Mouse (Mus musculus) lung, embryonic 15.5 days (tissue): ENCODE data around the gene Vamp9. TPM values are rescaled to one million over a fixed set of nuclear protein-coding genes. Genes with fewer than 3 reads are reported as not detected.

Source experiments
- ATAC-seq: fragments of 200-750 bp; cut with Nextera tagmentation; 2 replicates; pipeline ENCODE4 v1.8.0; 2017; ENCODE audit warnings: moderate number of reproducible peaks, borderline replicate concordance; ENCODE audit not compliant: low FRiP score, low TSS enrichment; ENCODE audit errors: extremely low read depth
- H3K27ac ChIP-seq: fragments of 300-500 bp; sonication (generic); 2 replicates; pipeline ENCODE4 v1.5.1; 2015; ENCODE audit warnings: moderate library complexity, mild to moderate bottlenecking, inconsistent platforms
- H3K27me3 ChIP-seq: fragments of 300-500 bp; sonication (generic); 2 replicates; pipeline ENCODE4 v1.6.1; 2015; ENCODE audit warnings: inconsistent platforms
- H3K36me3 ChIP-seq: fragments of 300-500 bp; sonication (generic); 2 replicates; pipeline ENCODE4 v1.6.1; 2015; ENCODE audit warnings: inconsistent platforms
- H3K4me1 ChIP-seq: fragments of 300-500 bp; sonication (generic); 2 replicates; pipeline ENCODE4 v1.6.1; 2015; ENCODE audit warnings: inconsistent platforms
- H3K4me2 ChIP-seq: fragments of 300-500 bp; sonication (generic); 2 replicates; pipeline ENCODE4 v1.6.1; 2015; ENCODE audit warnings: inconsistent platforms, mild to moderate bottlenecking, moderate library complexity
- H3K4me3 ChIP-seq: fragments of 300-500 bp; sonication (generic); 2 replicates; pipeline ENCODE4 v1.5.1; 2015; ENCODE audit warnings: mild to moderate bottlenecking, inconsistent platforms
- H3K9ac ChIP-seq: fragments of 300-500 bp; sonication (generic); 2 replicates; pipeline ENCODE4 v1.6.1; 2015; ENCODE audit warnings: inconsistent platforms
- H3K9me3 ChIP-seq: fragments of 300-500 bp; sonication (generic); 2 replicates; pipeline ENCODE4 v1.6.1; 2016; ENCODE audit warnings: inconsistent platforms
- WGBS: fragments of 180-500 bp; shearing (Covaris S2); methylation state at CpG from one replicate; pipeline ENCODE4 v1.1.7; 2015; 5-methylcytosine and 5-hydroxymethylcytosine counted together
- polyA plus RNA-seq: library from polyadenylated mRNA; unstranded; fragments of >200 nt; fragmentation: Nextera tagmentation; extraction: Ambion mirVana; gene quantifications from 2 replicates; pipeline ENCODE4 v1.2.1, GENCODE M21; 2015

The Vamp9 gene
- polyA plus RNA-seq, 1 experiment from 2014 or later: 0.36 TPM

DNA sequence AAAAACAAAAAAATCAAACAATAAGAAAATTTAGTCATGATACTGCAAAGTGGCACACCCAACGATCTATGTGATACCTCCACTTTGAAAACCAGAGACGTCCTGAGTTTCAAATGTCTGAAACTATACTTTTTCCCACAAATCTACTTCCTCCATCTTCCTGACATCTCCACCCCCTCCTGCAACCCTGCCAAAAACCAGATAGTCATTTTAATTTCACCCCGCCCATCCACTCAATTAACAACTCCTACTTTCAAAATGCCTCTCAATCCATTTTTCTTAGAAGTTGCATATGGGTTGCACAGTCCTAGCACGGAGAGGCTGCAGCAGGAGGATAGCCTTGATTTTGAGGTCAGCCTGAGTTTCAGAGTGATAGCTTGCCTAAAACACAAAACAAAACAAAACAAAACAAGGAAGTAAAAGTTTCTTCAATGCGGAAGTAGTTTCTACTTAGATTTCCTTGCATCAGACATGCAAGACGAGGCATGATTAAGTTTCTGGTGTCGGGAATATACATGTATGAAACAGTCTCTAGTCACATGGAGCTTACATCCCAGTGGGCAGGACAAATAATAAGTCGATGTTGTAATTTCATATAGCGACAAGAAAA lies 77.5 kb downstream of the Vamp9 start:
- no peaks in the 10 kb centered on the region for H3K27me3 ChIP-seq
- no peaks in the 10 kb centered on the region for H3K9me3 ChIP-seq
- H3K4me2 ChIP-seq: no peak overlapping the region
- no peak overlapping the region for H3K27ac ChIP-seq
- H3K4me3 ChIP-seq: no peak overlapping the region
- no peak for ATAC-seq
- 75% methylated on average over 9 of the region's 9 CpGs for WGBS
- no peak overlapping the region for H3K9ac ChIP-seq
- no peaks in the 10 kb centered on the region for H3K4me1 ChIP-seq
- no peaks in the 10 kb centered on the region for H3K36me3 ChIP-seq

DNA sequence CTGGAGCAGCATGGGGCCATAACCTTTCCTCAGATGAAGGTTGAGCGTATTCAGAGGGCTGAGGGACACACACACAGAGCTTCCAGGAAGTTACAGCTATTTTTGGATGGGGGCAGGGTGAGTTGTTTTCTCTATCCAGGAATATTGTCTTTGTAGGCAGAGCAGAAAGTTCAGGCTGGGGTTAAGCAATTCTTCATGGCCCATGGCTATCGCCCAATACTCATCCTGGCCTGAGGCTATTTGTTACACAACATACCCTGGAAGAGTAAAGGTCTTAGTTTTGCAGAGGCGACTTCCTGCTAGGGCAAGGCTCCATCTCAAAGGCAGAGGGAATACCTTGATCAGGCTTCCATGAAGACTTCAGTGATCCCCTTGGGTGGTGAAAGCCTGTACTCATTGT lies 88.1 kb downstream of the Vamp9 start:
- WGBS: 63% methylated on average over 3 of the region's 3 CpGs
- Histone ChIP-seq H3K36me3 (no peaks in the 10 kb centered on the region), H3K4me1 (no peaks in the 10 kb centered on the region), H3K4me2 (no peak overlapping the region), H3K27me3 (no peaks in the 10 kb centered on the region), H3K4me3 (no peak overlapping the region), H3K9ac (no peak overlapping the region), H3K9me3 (no peaks in the 10 kb centered on the region), H3K27ac (no peak overlapping the region)
- no peak for ATAC-seq

DNA sequence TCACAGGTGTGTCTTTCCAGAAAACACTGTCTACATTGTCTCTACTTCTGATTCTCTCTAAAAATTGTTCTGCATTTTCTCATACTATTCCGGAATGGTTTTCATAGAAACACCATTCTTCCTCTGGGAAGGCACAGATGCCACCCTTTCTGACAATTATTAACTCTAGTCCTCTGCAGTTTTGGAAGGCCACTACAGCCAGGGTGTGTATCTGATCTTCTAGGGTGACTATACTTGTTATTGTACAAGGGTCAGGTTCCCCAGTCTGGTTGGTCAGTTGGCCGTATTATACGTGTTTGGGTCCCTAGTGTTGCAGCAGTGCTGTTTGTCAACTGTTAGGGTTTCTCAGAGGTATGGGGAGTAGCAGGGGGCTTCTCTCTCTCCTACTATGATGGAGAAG lies 88.6 kb downstream of the Vamp9 start:
- Histone ChIP-seq H3K27me3 (no peaks in the 10 kb centered on the region), H3K9ac (no peak overlapping the region), H3K4me3 (no peak overlapping the region), H3K4me1 (no peaks in the 10 kb centered on the region), H3K9me3 (no peaks in the 10 kb centered on the region), H3K27ac (no peak overlapping the region), H3K4me2 (no peak overlapping the region), H3K36me3 (no peaks in the 10 kb centered on the region)
- ATAC-seq: no peak
- WGBS: 93% methylated on average over 3 of the region's 3 CpGs

GRCm38 (mm10) chr5:100000048-100000447 lies 94.0 kb downstream of the Vamp9 start:
- Histone ChIP-seq H3K27ac (no peak overlapping the region), H3K27me3 (no peaks in the 10 kb centered on the region), H3K9ac (no peak overlapping the region), H3K9me3 (no peaks in the 10 kb centered on the region), H3K4me2 (no peak overlapping the region), H3K4me1 (no peaks in the 10 kb centered on the region), H3K4me3 (no peak overlapping the region), H3K36me3 (no peaks in the 10 kb centered on the region)
- ATAC-seq: no peak
- WGBS: 75% methylated on average over 7 of the region's 7 CpGs

- no peak overlapping the region for H3K27ac ChIP-seq
- no peaks in the 10 kb centered on the region for H3K27me3 ChIP-seq
- H3K4me3 ChIP-seq: no peak overlapping the region
- H3K9ac ChIP-seq: no peak overlapping the region
- H3K36me3 ChIP-seq: no peaks in the 10 kb centered on the region
- no peak overlapping the region for H3K4me2 ChIP-seq
- H3K4me1 ChIP-seq: no peaks in the 10 kb centered on the region
- H3K9me3 ChIP-seq: no peaks in the 10 kb centered on the region
- WGBS: 35% methylated on average over 7 of the region's 8 CpGs
- ATAC-seq: 0 out of 2 replicates have a peak, but pooled peaks have one; percentile 35
These were observed 94.4 kb downstream of the Vamp9 start for GRCm38 (mm10) chr5:100000500-100000899.

Other genes with a start within 250 kb of the Vamp9 start
- 14.9 and 16.3 TPM in 2 replicates for gene Rasgef1b, start 177.2 kb upstream of the Vamp9 start, polyA plus RNA-seq
- 201 and 229 TPM in 2 replicates for gene Hnrnpd, start 72.7 kb downstream of the Vamp9 start, polyA plus RNA-seq
- gene 4930524J08Rik, start 72.8 kb downstream of the Vamp9 start, polyA plus RNA-seq: 2.0 and 2.2 TPM in 2 replicates
- 153 and 157 TPM in 2 replicates for gene Hnrnpdl, start 133.4 kb downstream of the Vamp9 start, polyA plus RNA-seq
- 48.4 and 51.1 TPM in 2 replicates for gene Enoph1, start 133.7 kb downstream of the Vamp9 start, polyA plus RNA-seq